Mouse (Mus musculus) CD8-positive naive resting alpha-beta T cell, adult 2 months (primary cell): ENCODE results near the gene Rgs12.

Source experiments
- DNase-seq, 2 experiments: peaks; one replicate each; pipeline ENCODE4 v3.0.0; 2022; ENCODE audit warnings: low read depth in 2 of 2, low spot score in 2 of 2

The Rgs12 gene

GRCm38 (mm10) chr5:34931091-34931490 is 18.2 kb upstream of the Rgs12 start:
- no peak for DNase-seq

GRCm38 (mm10) chr5:34931516-34932457 is 17.5 kb upstream of the Rgs12 start:
- DNase-seq = no peak

GRCm38 (mm10) chr5:34932458-34932806 is 16.8 kb upstream of the Rgs12 start:
- no peak for DNase-seq

DNA sequence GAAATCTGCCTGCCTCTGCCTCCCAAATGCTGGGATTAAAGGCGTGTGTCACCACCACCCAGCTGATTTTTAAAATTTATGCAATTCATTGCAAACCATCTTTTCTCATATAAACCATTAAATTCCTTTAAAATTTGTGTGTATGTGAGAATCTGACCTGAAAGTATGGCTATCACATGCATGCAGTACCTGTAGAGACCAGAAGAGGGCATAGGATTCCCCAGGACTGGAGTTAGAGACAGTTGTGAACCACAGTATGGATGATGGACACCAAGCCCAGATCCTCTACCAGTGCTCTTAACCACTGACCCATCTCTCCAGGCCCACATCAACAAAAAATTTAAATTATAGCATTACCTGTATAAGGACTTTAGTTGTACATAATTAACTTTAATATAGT is 15.8 kb upstream of the Rgs12 start:
- no peak for DNase-seq

GRCm38 (mm10) chr5:34941710-34942470 is 7.4 kb upstream of the Rgs12 start:
- DNase-seq = no peak

DNA sequence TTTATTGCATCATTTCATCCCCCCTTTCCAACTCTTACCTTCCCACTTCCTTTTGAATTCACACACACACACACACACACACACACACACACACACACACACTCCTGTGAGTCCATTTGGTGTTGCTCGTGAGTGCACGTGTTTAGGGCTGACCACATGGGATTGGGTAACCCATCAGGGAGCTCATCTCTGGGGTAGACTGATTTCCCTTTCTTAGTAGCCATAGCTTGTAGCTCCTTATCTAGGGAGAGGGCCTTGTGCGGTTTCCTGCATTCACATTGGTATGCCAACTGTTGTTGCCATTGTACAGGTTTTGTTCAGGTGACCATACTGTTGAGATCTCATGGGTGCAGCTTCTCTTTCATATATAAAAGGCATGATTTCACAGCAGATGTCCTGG is 5.8 kb upstream of the Rgs12 start:
- DNase-seq = no peak

DNA sequence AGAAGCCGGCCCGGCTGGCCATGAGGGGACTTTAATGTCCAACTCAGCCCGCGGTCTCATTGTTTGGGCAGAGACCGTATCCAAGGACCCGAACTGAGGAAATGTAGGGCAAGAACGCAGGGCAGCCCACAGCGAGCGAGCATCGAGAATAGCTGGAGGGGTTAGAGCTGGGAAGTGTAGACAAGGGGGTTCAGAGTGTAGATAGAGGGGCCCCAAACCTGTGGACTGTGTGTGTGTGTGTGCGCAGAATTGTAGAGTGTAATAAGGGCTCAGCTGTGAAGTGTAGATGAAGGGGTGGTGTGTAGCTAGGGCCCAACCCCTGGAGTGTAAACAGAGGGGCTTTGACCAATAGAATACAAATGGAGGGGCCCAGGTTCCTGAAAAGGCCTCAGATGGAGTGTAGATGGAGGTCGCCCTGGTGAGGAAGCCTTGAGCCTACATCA is 545 bp downstream of the Rgs12 start:
- peak in 1 of 2 experiments; percentile 1 for DNase-seq

DNA sequence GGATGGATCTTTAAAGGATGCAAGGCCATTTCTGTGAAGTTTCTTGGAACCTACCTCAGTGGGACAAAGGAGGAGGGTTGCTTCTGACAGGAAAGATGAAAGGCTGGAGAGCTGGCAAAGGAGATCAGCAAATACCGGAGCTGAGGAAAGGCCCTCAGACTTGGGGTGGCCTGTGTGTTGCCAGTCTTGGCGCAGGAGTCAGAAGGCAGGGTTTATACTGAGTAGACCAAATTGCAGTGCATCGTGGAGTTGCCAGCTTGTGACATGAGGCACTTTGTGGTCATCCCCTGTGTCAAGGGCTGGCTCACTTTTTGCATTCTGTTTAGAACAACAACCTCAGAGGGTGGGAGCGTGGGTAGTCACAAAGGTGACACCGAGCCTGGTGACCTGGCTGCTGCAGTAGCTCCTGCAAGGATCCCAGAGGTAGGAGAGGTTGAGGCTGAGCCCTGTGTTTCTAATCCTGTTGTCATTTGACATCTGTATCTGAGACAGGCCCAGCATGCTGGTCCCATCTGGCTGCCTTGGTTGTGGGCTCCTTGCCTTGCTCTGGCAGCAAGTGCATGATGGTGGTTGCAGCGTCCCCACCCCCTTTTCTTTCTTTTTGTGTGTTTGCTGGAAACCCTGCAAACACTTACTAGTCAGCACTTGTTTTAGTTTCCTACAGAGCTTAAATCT is 1.4 kb downstream of the Rgs12 start:
- no peak for DNase-seq

GRCm38 (mm10) chr5:34951161-34951834 is 2.1 kb downstream of the Rgs12 start:
- DNase-seq = no peak

DNA sequence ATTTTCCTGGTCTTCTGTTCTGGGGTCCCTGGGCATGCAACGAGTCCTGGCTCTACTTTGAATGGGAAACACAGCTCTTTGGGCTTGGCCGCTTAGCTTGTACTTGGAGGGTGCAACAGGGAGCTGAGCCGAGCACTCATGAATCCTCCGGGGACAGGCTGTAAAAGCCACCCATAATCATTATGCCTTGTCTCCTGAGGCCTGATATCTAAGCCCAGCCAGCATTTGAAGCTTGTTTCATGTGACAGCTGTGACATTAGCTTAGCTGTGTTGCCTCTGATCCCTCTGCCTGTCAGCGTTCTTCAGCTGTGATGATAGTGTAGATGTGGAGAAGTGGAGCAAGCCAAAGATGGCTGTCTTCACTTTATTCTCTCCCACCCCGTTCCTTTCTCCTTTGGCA is 5.3 kb downstream of the Rgs12 start:
- DNase-seq = no peak

GRCm38 (mm10) chr5:34955630-34956029 is 6.4 kb downstream of the Rgs12 start:
- no peak for DNase-seq

DNA sequence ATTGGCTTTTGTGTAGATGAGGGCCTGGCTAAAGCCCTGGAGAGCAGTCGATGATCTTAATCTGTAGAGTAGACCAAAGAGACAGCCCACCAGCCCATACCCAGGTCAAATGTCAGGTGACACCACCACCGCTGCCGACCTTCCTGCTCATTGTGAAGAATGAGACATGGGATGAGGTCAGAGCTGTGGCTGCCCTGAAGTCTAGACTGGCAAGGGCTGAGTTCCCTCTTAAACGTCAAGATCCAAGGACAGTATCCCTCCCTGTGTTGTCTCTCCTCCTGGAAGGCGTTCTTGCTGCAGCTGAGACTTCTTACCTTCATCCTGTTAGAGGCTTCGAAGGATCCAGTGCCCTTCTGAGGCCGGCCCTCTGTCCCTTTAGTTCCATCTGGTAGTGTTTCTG is 6.9 kb downstream of the Rgs12 start:
- no peak for DNase-seq

DNA sequence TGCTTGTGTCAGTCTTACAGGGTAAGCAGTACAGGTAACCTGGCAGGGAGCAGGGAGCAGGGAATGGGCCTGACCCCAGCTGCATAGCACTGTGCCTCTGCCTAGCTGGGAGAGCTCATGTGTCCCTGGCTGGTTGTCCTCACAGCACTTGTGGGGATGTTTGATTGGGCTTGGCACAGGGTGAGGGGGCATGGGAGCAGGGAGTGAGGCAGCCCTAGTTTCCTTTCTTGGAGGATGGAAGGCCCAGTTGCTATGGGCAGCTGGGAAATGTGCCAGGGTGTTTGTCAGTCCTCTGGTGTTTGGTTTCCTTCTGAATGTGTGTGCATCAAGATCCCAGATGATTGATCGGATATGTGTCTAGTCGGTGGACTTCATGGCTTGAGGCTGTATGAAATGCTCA is 7.8 kb downstream of the Rgs12 start:
- no peak for DNase-seq

DNA sequence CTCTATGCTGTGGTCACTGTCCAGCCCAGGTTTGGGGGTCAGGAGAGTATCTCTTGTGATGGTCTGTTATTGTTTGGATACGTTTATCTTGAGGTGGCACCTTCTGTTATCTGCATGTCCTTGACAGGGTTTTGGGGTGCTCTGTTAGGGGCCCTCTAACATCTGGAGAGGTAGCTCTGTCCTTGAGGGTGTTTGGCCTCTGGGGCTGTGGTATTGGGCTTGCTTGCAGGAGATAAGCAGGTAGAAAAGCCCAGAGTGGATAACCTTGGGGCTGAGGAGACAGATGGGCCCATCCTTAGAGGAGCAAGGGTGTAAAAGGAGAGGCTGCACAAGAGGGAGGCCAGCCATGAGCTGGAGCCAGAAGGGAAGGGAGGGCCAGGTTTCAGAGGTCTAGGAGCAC is 10.8 kb downstream of the Rgs12 start:
- no peak for DNase-seq

GRCm38 (mm10) chr5:34965531-34965930 is 16.3 kb downstream of the Rgs12 start:
- DNase-seq = no peak

DNA sequence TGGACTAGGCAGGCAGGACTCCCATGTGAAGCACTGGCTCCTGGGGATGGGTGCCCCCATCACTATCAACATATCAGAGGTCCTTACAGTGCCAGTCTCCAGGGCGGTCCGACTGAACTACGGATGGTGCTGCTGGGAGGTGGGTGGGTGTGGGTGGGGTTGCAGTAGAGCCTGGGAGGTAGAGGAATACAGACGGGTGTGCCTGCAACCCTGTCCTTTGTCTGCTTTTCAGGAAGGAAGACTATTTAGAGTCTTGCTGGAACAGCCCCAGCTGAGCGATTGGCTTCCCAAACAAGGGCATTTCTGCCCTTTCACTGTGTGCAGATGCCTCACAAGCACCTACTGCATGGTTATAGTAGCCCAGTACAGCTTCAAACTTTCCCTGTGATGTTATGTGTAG is 19.1 kb downstream of the Rgs12 start:
- DNase-seq = no peak

DNA sequence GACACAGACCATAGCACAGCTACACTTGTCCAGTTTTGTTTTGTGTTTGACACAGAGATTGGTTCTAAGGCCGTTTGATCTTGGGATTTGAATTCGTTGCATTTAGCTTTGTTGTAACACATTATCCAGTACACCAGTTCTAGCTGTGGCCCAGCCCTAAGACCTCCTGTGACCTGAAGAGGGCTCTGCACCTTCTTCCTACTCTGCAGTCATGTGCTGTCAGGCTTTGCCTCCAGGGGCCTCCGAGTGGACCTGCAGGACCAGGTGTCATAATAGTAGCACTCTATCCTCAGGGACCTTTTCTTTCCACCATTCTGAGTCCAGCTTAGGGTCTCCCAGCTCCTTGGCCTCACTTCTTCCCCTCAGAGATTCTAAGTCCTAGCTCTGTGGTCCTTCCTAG is 23.2 kb downstream of the Rgs12 start:
- DNase-seq = no peak

- no peak for DNase-seq
Observed at GRCm38 (mm10) chr5:34973560-34974317, 24.5 kb downstream of the Rgs12 start.

GRCm38 (mm10) chr5:34974773-34975443 is 25.7 kb downstream of the Rgs12 start:
- no peak for DNase-seq
